Mouse (Mus musculus) gastrocnemius, postnatal 14 days (tissue): Measurements from ENCODE around the gene Efnb3. TPM values are rescaled to one million over a fixed set of nuclear protein-coding genes. Genes with fewer than 3 reads are reported as not detected.

Experiments used
- DNase-seq: peaks from one replicate; pipeline ENCODE4 v3.0.0; 2021; ENCODE audit warnings: mixed read lengths
- intact Hi-C: fragments of 180-260 bp; cut with DNase I; formaldehyde crosslinking; loops from one replicate; pipeline ENCODE4 v1.15.1; 2025; ENCODE audit warnings: low total_unique reads
- microRNA-seq, 2 experiments: library from miRNA; unstranded; fragments of <30 nt; microRNA quantifications; one replicate each; pipeline ENCODE4 v1.2.0; 2021
- total RNA-seq, 2 experiments: library from RNA; stranded (reverse); gene quantifications; 2 replicates each; pipeline ENCODE4 v1.2.3; 2021

The Efnb3 gene
- total RNA-seq, 2 experiments from 2014 or later: 0.71 to 1.3 TPM

- intact Hi-C loops: no loop called here
- no peak for DNase-seq
Measured at GRCm38 (mm10) chr11:69525661-69526060, 34.3 kb downstream of the Efnb3 start.

GRCm38 (mm10) chr11:69523651-69524050 lies 36.4 kb downstream of the Efnb3 start:
- DNase-seq: no peak
- intact Hi-C loops: no loop called here

GRCm38 (mm10) chr11:69521526-69522149 lies 38.4 kb downstream of the Efnb3 start:
- intact Hi-C loops: no loop called here

GRCm38 (mm10) chr11:69519976-69520375 lies 40.0 kb downstream of the Efnb3 start:
- DNase-seq: no peak
- intact Hi-C loops: loop anchor here (10.0 kb wide), 1 partner anchor 115 kb away; no protein-coding TSS in a partner anchor

More at GRCm38 (mm10) chr11:69521526-69522149, 38.4 kb downstream of the Efnb3 start:
- DNase-seq: no peak

- intact Hi-C loops: loop anchor here (10.0 kb wide), 1 partner anchor 112 kb away; no protein-coding TSS in a partner anchor
- no peak for DNase-seq
Measured at GRCm38 (mm10) chr11:69516661-69517060, 43.3 kb downstream of the Efnb3 start.

- intact Hi-C loops: loop anchor here (10.0 kb wide), 1 partner anchor 111 kb away; no protein-coding TSS in a partner anchor
- no peak for DNase-seq
Measured at GRCm38 (mm10) chr11:69516151-69516640, 43.8 kb downstream of the Efnb3 start.

- peak; percentile 68 for DNase-seq
- intact Hi-C loops: loop anchor here (5.0 to 10.0 kb wide), 3 partner anchors 77 to 252 kb away; no protein-coding TSS in a partner anchor
Measured at GRCm38 (mm10) chr11:69513840-69514239, 46.2 kb downstream of the Efnb3 start.

GRCm38 (mm10) chr11:69510796-69511496 lies 49.1 kb downstream of the Efnb3 start:
- DNase-seq: no peak
- intact Hi-C loops: loop anchor here (5.0 to 10.0 kb wide), 3 partner anchors 74 to 249 kb away; no protein-coding TSS in a partner anchor

Small RNA genes lying within 50 kb of the gene (microRNA-seq; reads per million reads assigned to microRNA genes)
- 0 reads per million in 2 experiments for gene Gm27493

Other genes starting within 250 kb of the Efnb3 start
- gene Cntrob, start 236.4 kb downstream of the Efnb3 start, total RNA-seq: 1 to 10 TPM; 2.5 to 3.2 TPM
- 10 to 100 TPM; 52.3 to 54.1 TPM for gene Trappc1, start 236.2 kb downstream of the Efnb3 start, total RNA-seq
- under 1 TPM; 0.18 to 0.24 TPM for gene Kcnab3, start 233.9 kb downstream of the Efnb3 start, total RNA-seq
- gene Rnf227, start 219.7 kb downstream of the Efnb3 start, total RNA-seq: under 1 TPM; 0.35 to 0.68 TPM
- 10 to 100 TPM; 25.5 to 28.7 TPM for gene Chd3, start 190.8 kb downstream of the Efnb3 start, total RNA-seq
- gene Naa38, start 164.7 kb downstream of the Efnb3 start, total RNA-seq: 10 to 100 TPM; 79.5 to 87.9 TPM
- gene Cyb5d1, start 164.6 kb downstream of the Efnb3 start, total RNA-seq: 10 to 100 TPM; 19.0 to 20.7 TPM
- 10 to 100 TPM; 12.8 to 15.2 TPM for gene Tmem88, start 162.0 kb downstream of the Efnb3 start, total RNA-seq
- 10 to 100 TPM; 30.3 to 31.4 TPM for gene Kdm6b, start 146.5 kb downstream of the Efnb3 start, total RNA-seq
- under 1 TPM; 0.06 to 0.07 TPM for gene Dnah2, start 11.1 kb downstream of the Efnb3 start, total RNA-seq
- 1 to 10 TPM; 3.5 to 4.0 TPM for gene Wrap53, start 20.1 kb upstream of the Efnb3 start, total RNA-seq
- gene Trp53, start 20.2 kb upstream of the Efnb3 start, total RNA-seq: 10 to 100 TPM; 15.2 to 22.7 TPM
- gene Atp1b2, start 45.7 kb upstream of the Efnb3 start, total RNA-seq: 100 to 1,000 TPM; 384 to 403 TPM
- gene Shbg, start 57.7 kb upstream of the Efnb3 start, total RNA-seq: under 1 TPM; 0.38 to 0.47 TPM
- 1 to 10 TPM; 4.9 to 5.0 TPM for gene Sat2, start 61.8 kb upstream of the Efnb3 start, total RNA-seq
- gene Fxr2, start 72.8 kb upstream of the Efnb3 start, total RNA-seq: 10 to 100 TPM; 55.3 to 66.5 TPM
- gene Sox15, start 95.1 kb upstream of the Efnb3 start, total RNA-seq: not detected
- 10 to 100 TPM; 11.8 to 12.1 TPM for gene Mpdu1, start 102.4 kb upstream of the Efnb3 start, total RNA-seq
- gene Cd68, start 105.9 kb upstream of the Efnb3 start, total RNA-seq: 1 to 10 TPM; 4.0 to 4.6 TPM
- 100 to 1,000 TPM; 141 to 170 TPM for gene Eif4a1, start 112.2 kb upstream of the Efnb3 start, total RNA-seq
- gene Senp3, start 121.9 kb upstream of the Efnb3 start, total RNA-seq: 10 to 100 TPM; 22.4 to 23.2 TPM
- gene Tnfsf13, start 125.6 kb upstream of the Efnb3 start, total RNA-seq: 1 to 10 TPM; 1.3 to 1.8 TPM
- gene Tnfsf12, start 135.6 kb upstream of the Efnb3 start, total RNA-seq: 10 to 100 TPM; 14.0 to 14.8 TPM
- gene Tnfsfm13, start 135.9 kb upstream of the Efnb3 start, total RNA-seq: 1 to 10 TPM; 2.2 to 3.0 TPM
- gene Polr2a, start 198.4 kb upstream of the Efnb3 start, total RNA-seq: 10 to 100 TPM; 36.4 to 39.1 TPM
- not detected for gene Slc35g3, start 201.8 kb upstream of the Efnb3 start, total RNA-seq
- 10 to 100 TPM; 18.2 to 21.3 TPM for gene Zbtb4, start 205.7 kb upstream of the Efnb3 start, total RNA-seq
- 10 to 100 TPM; 75.5 to 80.7 TPM for gene Chrnb1, start 235.7 kb upstream of the Efnb3 start, total RNA-seq
- gene Fgf11, start 241.7 kb upstream of the Efnb3 start, total RNA-seq: 1 to 10 TPM; 6.6 to 8.0 TPM
- under 1 TPM; 0.16 to 0.27 TPM for gene Tmem102, start 245.4 kb upstream of the Efnb3 start, total RNA-seq